Mouse (Mus musculus): Measurements from ENCODE around the gene Nsun7. TPM values are rescaled to one million over a fixed set of nuclear protein-coding genes. Genes with fewer than 3 reads are reported as not detected.

Nsun7 gene
- polyA plus RNA-seq, 1 experiment from 2014 or later = 2.9 TPM

DNA sequence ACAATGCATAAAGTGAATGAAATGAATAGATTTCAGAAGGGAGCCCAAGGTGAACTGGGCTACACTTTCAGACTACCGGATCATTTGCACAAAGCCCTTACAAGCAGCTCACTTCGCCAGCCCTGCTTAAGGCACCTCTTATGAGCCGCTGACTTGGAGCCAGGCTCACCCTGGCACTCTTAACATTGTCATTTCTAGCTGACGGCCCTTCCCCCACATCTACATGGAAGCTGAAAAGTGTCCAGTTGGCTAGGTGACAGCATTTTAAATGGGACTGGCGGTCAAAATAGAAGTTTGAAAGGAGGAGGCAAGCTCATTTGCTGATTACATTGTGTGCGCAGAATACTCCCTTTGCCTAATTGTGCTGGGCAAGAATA, 78.3 kb downstream of the Nsun7 start:
- Histone ChIP-seq H3K27ac (ENCODE audit: low read depth, low read length) (peak overlapping the region; percentile 79), H3K4me2 (ENCODE audit: low read depth, low read length) (peak overlapping the region; percentile 94), H3K4me3 (ENCODE audit: low read depth, low read length) (peak overlapping the region; percentile 54), H3K9ac (replicated peaks; ENCODE audit: low read depth, low read length) (peak overlapping the region; percentile 72), H3K4me1 (ENCODE audit: control insufficient read depth, insufficient read depth, low read length) (peaks cover 29% of the 10 kb centered on the region), H3K9me3 (ENCODE audit: control insufficient read depth, low read length) (no peaks in the 10 kb centered on the region), H3K27me3 (ENCODE audit: control insufficient read depth, insufficient read depth, low read length) (no peaks in the 10 kb centered on the region), H3K36me3 (ENCODE audit: control insufficient read depth, insufficient read depth, low read length) (no peaks in the 10 kb centered on the region)
- ATAC-seq (ENCODE audit: low read depth) = peak; percentile 26
- WGBS = 23% methylated on average over 6 of the region's 6 CpGs

DNA sequence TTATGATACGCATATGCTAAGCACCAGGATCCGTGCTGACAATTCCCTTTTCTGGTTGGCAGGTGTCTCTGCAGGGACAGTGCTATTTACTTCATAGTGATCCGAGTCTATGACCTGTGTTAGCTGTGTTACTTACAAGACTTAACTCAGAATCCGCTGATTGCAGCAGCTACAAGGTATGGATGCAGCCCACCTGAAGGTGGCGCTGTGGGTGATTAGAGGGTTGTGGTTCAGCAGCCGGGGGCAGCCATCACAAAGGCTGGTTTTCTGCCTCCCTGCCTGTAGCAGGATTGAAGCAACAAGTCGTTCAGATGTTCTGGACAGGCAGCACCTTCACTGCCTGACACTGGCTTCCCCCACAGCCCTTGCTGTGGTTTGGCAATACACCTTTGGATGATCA, 78.9 kb downstream of the Nsun7 start:
- WGBS = 32% methylated on average over 7 of the region's 7 CpGs
- no peak overlapping the region for H3K9ac ChIP-seq (replicated peaks; ENCODE audit: low read depth, low read length)
- H3K4me2 ChIP-seq (ENCODE audit: low read depth, low read length) = no peak overlapping the region
- H3K36me3 ChIP-seq (ENCODE audit: control insufficient read depth, insufficient read depth, low read length) = no peaks in the 10 kb centered on the region
- H3K27ac ChIP-seq (ENCODE audit: low read depth, low read length) = no peak overlapping the region
- H3K4me3 ChIP-seq (ENCODE audit: low read depth, low read length) = no peak overlapping the region
- no peaks in the 10 kb centered on the region for H3K9me3 ChIP-seq (ENCODE audit: control insufficient read depth, low read length)
- no peak for ATAC-seq (ENCODE audit: low read depth)
- H3K27me3 ChIP-seq (ENCODE audit: control insufficient read depth, insufficient read depth, low read length) = no peaks in the 10 kb centered on the region
- H3K4me1 ChIP-seq (ENCODE audit: control insufficient read depth, insufficient read depth, low read length) = peaks cover 29% of the 10 kb centered on the region

DNA sequence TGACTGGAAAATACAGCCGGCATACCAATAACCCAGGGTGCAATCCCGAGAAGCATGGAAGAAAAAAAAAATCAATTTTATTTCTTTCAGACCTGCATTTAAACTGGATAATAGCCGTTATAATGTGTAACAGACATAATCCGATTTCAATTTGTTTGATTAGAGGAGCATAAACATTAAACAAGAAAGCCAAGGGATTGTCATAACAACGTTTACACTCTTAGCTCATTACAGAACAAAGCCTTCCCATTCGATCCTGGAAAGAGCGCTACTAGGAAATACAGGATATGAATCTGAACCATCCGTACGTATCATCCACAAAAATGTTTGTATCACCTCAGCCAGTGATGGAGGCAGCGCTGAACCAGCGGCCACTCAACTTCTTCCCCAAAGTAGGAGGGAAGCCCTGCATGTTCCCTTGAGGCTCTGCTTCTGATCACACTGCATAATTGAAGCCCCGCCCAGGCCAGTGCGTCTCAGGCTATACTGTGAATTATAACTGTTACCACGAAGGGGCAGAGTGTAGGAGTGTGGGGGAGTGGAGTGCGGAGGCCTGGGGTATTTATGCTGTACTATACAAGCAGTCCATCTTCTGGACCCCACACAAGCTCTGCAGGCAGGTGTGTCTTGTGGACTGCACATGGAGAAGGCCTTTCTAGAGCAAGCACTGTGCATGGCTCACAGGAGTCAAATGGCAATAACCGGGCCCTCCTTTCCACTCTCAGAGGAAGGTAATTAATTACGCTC, 80.8 kb downstream of the Nsun7 start:
- H3K4me1 ChIP-seq (ENCODE audit: control insufficient read depth, insufficient read depth, low read length) = peaks cover 29% of the 10 kb centered on the region
- ATAC-seq (ENCODE audit: low read depth) = peak; percentile 49; the same call in 1 of the 2 replicates
- H3K4me2 ChIP-seq (ENCODE audit: low read depth, low read length) = peak overlapping the region; percentile 15; the same call in 1 of the 2 replicates

DNA sequence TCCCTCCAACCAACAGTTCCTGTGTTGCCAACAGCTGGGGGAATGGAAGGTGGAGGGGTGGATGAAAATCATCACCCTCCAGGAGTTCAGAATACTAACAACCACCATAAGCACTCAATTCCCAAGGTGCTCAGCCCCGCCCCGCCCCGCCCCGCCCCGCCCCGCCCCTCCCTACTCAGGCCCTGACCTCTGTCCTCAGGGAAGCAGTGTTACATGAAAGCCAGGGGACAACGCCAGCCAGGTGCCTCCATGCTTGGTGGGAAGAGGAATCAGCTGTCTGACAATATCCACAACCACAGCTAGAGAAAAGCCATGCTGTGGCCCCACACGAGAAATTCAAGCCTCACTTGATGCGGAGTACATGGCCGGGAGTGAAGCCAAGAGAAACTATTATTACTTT, 82.2 kb downstream of the Nsun7 start:
- H3K27me3 ChIP-seq (ENCODE audit: control insufficient read depth, insufficient read depth, low read length) = no peaks in the 10 kb centered on the region
- no peak for ATAC-seq (ENCODE audit: low read depth)
- H3K4me2 ChIP-seq (ENCODE audit: low read depth, low read length) = no peak overlapping the region
- no peak overlapping the region for H3K9ac ChIP-seq (replicated peaks; ENCODE audit: low read depth, low read length)
- 39% methylated on average over 10 of the region's 10 CpGs for WGBS
- no peaks in the 10 kb centered on the region for H3K36me3 ChIP-seq (ENCODE audit: control insufficient read depth, insufficient read depth, low read length)
- no peaks in the 10 kb centered on the region for H3K9me3 ChIP-seq (ENCODE audit: control insufficient read depth, low read length)
- H3K4me3 ChIP-seq (ENCODE audit: low read depth, low read length) = no peak overlapping the region
- H3K4me1 ChIP-seq (ENCODE audit: control insufficient read depth, insufficient read depth, low read length) = peaks cover 29% of the 10 kb centered on the region
- no peak overlapping the region for H3K27ac ChIP-seq (ENCODE audit: low read depth, low read length)

More for the DNA sequence above, 80.8 kb downstream of the Nsun7 start:
- peak overlapping the region; percentile 75 for H3K27ac ChIP-seq (ENCODE audit: low read depth, low read length)
- H3K4me3 ChIP-seq (ENCODE audit: low read depth, low read length) = no peak overlapping the region
- WGBS = 37% methylated on average over 17 of the region's 17 CpGs
- H3K36me3 ChIP-seq (ENCODE audit: control insufficient read depth, insufficient read depth, low read length) = no peaks in the 10 kb centered on the region
- no peak overlapping the region for H3K9ac ChIP-seq (replicated peaks; ENCODE audit: low read depth, low read length)
- H3K27me3 ChIP-seq (ENCODE audit: control insufficient read depth, insufficient read depth, low read length) = no peaks in the 10 kb centered on the region
- no peaks in the 10 kb centered on the region for H3K9me3 ChIP-seq (ENCODE audit: control insufficient read depth, low read length)

DNA sequence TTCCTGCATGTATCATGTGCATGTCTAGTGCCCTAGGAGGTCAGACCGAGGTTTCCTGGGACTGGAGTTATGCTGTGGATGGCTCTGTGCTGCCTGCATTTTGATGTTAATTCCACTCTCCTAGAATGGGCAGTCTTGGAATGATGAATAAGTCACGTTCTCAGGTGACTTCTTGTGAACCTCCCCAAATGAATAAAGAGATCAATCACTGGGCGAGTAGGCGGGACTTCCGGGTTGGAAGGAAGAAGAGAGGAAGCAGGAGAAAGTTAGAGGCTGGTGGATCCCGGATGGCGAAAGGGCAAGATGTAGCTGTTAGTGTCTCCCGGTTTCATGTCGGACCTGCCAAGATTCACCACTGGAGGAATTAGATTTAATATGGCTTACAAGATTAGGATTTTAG, 82.6 kb downstream of the Nsun7 start:
- no peak overlapping the region for H3K27ac ChIP-seq (ENCODE audit: low read depth, low read length)
- no peak overlapping the region for H3K4me2 ChIP-seq (ENCODE audit: low read depth, low read length)
- no peak for ATAC-seq (ENCODE audit: low read depth)
- H3K4me1 ChIP-seq (ENCODE audit: control insufficient read depth, insufficient read depth, low read length) = peaks cover 25% of the 10 kb centered on the region
- H3K9ac ChIP-seq (replicated peaks; ENCODE audit: low read depth, low read length) = no peak overlapping the region
- whole genome bisulfite sequencing = 64% methylated on average over 9 of the region's 9 CpGs
- no peaks in the 10 kb centered on the region for H3K9me3 ChIP-seq (ENCODE audit: control insufficient read depth, low read length)
- no peak overlapping the region for H3K4me3 ChIP-seq (ENCODE audit: low read depth, low read length)
- H3K36me3 ChIP-seq (ENCODE audit: control insufficient read depth, insufficient read depth, low read length) = no peaks in the 10 kb centered on the region
- no peaks in the 10 kb centered on the region for H3K27me3 ChIP-seq (ENCODE audit: control insufficient read depth, insufficient read depth, low read length)

DNA sequence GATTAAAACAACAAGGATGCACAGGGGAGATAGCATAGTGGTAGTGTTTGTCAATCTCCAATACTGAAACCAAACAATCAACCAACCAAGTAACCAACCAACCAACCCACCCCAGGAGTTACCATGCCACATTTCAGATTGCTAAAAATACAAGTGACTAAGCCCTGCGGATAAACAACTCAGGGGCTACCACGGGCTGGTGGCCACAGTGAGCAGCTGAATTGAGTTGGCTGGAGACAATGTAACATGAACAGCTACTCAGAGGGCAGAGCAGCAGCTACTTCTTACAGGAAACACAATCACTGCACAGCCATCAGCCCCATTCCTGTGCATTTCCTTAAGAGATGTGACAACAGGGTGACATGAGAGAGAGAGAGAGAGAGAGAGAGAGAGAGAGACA, 84.5 kb downstream of the Nsun7 start:
- H3K36me3 ChIP-seq (ENCODE audit: control insufficient read depth, insufficient read depth, low read length) = no peaks in the 10 kb centered on the region
- no peak for ATAC-seq (ENCODE audit: low read depth)
- H3K9ac ChIP-seq (replicated peaks; ENCODE audit: low read depth, low read length) = no peak overlapping the region
- peaks cover 15% of the 10 kb centered on the region for H3K4me1 ChIP-seq (ENCODE audit: control insufficient read depth, insufficient read depth, low read length)
- no peak overlapping the region for H3K27ac ChIP-seq (ENCODE audit: low read depth, low read length)
- no peaks in the 10 kb centered on the region for H3K27me3 ChIP-seq (ENCODE audit: control insufficient read depth, insufficient read depth, low read length)
- no peaks in the 10 kb centered on the region for H3K9me3 ChIP-seq (ENCODE audit: control insufficient read depth, low read length)
- no peak overlapping the region for H3K4me2 ChIP-seq (ENCODE audit: low read depth, low read length)
- H3K4me3 ChIP-seq (ENCODE audit: low read depth, low read length) = no peak overlapping the region
- WGBS = 81% methylated on average over 2 of the region's 2 CpGs

DNA sequence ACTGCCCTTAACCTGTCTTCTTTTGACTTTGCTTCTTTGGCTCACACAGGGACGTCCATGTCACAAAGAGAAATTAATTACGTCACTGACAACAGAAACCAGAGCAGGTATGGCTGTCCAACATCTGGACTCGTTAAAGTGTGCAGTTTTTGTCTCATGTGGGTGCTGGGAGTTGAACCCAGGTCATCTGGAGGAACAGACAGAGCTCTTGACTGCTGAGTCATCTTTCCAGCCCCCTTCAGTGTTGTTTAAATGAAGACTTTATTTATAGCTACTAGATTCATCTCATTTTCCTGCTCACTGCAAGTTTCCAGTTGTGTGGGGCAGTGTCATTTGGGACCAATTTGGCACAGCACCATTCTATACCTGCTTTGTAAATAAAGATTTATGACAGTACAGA, 85.4 kb downstream of the Nsun7 start:
- Histone ChIP-seq H3K9ac (replicated peaks; ENCODE audit: low read depth, low read length) (no peak overlapping the region), H3K27me3 (ENCODE audit: control insufficient read depth, insufficient read depth, low read length) (no peaks in the 10 kb centered on the region), H3K9me3 (ENCODE audit: control insufficient read depth, low read length) (no peaks in the 10 kb centered on the region), H3K4me2 (ENCODE audit: low read depth, low read length) (no peak overlapping the region), H3K4me3 (ENCODE audit: low read depth, low read length) (no peak overlapping the region), H3K4me1 (ENCODE audit: control insufficient read depth, insufficient read depth, low read length) (peaks cover 13% of the 10 kb centered on the region), H3K27ac (ENCODE audit: low read depth, low read length) (no peak overlapping the region), H3K36me3 (ENCODE audit: control insufficient read depth, insufficient read depth, low read length) (no peaks in the 10 kb centered on the region)
- 45% methylated on average over 3 of the region's 3 CpGs for WGBS
- ATAC-seq (ENCODE audit: low read depth) = no peak

DNA sequence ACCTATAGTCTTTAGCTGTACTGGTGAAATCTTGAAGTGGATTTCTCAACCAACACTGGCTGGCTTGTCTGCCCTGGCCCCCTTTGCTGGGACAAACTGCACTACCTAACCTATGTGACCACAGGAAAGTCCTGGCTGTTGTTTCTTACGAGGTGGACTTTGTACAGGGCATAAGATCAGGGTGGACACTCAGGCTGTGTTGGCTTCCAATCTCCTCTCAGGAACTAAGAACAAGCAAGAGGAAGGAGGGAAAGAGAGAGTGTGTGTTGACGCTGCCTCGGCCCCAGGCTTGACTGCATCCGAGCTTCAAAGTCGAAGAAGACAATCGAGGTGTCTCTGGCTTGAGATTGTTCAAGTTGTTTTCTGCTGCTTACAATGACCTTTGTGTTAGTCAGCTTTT, 87.1 kb downstream of the Nsun7 start:
- no peaks in the 10 kb centered on the region for H3K9me3 ChIP-seq (ENCODE audit: control insufficient read depth, low read length)

More for the DNA sequence above, 87.1 kb downstream of the Nsun7 start:
- Histone ChIP-seq H3K36me3 (ENCODE audit: control insufficient read depth, insufficient read depth, low read length) (no peaks in the 10 kb centered on the region), H3K4me2 (ENCODE audit: low read depth, low read length) (no peak overlapping the region), H3K4me1 (ENCODE audit: control insufficient read depth, insufficient read depth, low read length) (0 out of 2 replicates have a peak, but pooled peaks cover 3% of the 10 kb centered on the region), H3K27me3 (ENCODE audit: control insufficient read depth, insufficient read depth, low read length) (no peaks in the 10 kb centered on the region), H3K27ac (ENCODE audit: low read depth, low read length) (no peak overlapping the region), H3K4me3 (ENCODE audit: low read depth, low read length) (no peak overlapping the region), H3K9ac (replicated peaks; ENCODE audit: low read depth, low read length) (no peak overlapping the region)
- WGBS = 92% methylated on average over 6 of the region's 6 CpGs
- ATAC-seq (ENCODE audit: low read depth) = no peak
